Mouse (Mus musculus) layer of hippocampus, adult 18-20 months (tissue): ENCODE results near the gene Zic4. TPM values are rescaled to one million over a fixed set of nuclear protein-coding genes. Genes with fewer than 3 reads are reported as not detected.

ENCODE experiments used
- DNase-seq, 2 experiments: peaks; one replicate each; pipeline ENCODE4 v3.0.0; 2022; ENCODE audit warnings: low spot score in 2 of 2
- total RNA-seq, 2 experiments: library from RNA; stranded (reverse); gene quantifications; 2 replicates each; pipeline ENCODE4 v1.2.3; 2021

Gene Zic4
- total RNA-seq, 2 experiments from 2014 or later: 1.4 to 4.1 TPM

DNA sequence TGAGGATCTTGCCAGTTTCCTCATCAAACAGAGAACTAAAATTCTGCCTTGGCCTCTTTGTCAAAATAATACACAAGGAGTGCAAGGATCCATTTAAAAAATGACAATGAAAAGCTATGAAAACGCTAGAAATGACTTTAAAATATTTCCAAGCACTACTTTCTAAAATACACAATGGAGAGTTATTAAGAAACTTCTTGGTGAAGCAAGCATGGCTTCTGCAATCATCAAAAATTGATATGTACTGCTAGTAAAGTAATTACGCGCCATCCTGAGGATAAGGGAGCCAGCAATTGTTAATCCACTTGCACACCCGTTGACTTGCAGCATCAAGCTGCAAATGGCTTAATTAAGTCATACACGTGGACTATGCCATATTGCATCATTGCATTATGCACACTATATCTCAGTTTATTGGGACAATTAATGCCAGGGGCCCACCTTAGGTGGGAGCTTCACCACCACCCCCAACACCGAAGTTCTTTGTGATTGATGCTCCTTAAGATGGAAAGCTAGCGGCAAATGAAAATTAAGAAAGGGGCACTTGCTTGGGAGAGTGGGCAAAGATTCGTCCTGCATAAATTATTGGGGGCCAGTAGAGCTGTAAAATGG, 38.4 kb downstream of the Zic4 start:
- no peak for DNase-seq

- no peak for DNase-seq
These were observed 39.3 kb downstream of the Zic4 start for GRCm38 (mm10) chr9:91401471-91401870.

GRCm38 (mm10) chr9:91404229-91404628, 42.0 kb downstream of the Zic4 start:
- DNase-seq: no peak

DNA sequence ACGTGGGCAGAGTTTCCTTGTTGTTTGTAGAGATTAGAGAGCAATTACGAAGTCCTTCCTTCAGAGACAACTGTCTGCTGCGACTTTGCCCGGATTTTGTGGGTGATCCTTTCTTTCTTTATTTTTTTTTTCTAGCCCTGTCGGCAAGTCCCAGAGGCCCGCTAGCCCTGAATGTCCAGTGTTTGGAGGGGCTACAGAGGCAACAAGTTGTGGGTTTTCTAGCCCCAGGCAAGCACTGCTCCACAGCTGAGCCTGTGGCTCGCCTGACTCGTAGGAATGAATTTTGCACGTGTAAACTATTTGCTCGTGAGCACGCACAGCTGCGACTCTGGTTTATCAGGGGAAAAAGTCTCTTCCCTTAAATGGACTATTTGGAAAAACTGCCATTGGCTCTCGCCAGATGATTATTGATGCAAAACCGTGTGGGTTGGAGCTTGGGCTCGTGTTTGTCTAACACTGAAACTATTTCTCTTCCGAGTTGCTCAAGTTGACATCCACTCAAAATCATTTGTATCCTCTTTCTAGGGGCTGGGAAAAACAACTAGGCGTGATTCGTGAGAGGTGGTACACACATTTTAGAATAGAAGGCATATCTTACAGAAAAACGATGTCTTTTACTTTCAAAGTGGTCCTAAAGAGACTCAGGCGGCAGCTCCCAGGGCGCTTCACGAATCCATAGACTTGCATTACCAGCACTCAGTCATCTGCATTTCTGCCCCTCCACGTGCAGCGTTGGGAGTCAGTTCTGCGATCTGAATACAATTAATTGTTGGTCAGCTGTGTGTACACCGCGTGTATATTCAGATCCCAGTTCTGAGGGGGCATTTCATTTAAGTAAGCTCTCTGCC, 42.9 kb downstream of the Zic4 start:
- no peak for DNase-seq

- DNase-seq: no peak
These were observed 43.6 kb downstream of the Zic4 start for GRCm38 (mm10) chr9:91405753-91406178.

DNA sequence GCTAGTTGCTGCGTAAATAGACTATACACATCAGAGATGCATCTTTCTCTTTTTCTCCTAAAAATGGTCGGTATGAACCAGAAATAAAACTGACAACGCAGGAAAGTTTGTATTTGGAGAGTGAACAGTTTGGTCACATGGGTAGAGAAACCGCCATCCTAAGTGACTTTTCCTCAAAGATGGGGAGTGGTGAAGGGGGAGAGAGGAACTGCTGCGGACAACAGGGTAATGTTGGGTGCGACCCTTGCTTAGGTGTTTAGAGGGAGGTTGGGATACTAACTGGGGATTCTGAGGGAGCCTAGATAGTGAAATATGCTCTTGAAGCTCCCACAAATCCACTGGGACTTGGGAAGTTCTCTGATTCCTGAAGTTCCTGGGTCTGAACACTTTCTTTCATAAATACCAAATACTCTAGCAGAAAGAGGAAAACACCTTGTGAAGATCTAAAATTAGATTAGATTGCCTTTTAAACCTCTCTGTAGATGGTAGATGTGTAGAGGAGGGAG, 44.1 kb downstream of the Zic4 start:
- no peak for DNase-seq

DNA sequence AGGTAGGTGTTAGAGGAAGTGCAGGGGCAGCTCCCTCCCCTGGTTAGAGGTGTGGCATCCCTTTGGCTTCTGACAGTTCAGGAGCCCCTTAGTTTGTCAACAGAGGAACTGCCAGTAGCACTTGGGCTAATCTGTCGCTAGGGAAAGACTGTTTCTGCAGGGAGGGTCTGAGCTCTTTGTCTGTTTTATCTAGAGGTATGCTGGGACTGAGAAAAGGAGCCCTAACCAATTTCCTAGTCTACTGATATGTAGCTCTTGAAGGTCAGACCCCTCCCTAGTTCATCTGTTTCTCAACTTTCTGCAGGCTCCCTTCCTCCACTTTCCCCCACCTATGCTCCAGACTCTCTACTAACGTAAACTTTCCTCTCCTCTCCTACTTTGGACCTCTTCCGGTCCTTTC, 47.6 kb downstream of the Zic4 start:
- DNase-seq: no peak

DNA sequence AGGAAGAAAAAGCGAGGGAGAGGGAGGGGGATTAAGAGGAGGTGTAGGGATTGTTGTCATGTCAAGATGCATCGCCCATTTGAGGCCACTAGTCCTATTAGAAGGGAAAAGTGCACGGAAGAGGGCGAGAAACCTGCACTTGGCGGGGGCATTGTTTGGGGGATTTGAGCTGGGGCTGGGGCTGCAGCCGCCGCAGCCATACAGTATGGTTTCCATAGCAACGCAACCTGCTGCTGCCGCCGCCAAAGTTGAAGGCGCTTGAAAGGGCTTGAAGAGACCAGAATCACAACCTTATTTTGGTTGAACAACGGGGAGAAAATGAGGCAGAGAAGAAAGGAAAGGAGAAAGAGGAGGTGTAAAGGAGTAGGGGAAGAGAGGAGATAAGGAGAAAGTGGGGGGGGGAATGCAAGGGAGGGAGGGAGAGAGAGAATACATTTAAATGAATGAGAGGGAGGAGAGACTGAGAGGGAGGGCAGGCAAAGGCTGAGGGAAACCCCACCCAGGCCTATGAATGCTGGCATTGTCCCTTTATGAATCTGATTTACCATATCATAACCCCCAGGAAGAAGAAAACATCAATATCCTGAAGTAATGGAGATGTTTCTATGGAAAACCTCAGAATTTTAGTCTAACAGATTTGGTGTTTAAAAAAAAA, 51.9 kb downstream of the Zic4 start:
- no peak for DNase-seq

GRCm38 (mm10) chr9:91420441-91420840, 58.2 kb downstream of the Zic4 start:
- DNase-seq: no peak

Other genes with a start within 250 kb of the Zic4 start
- 10 to 100 TPM; 10.1 to 10.3 TPM for gene Zic1, start 3.4 kb downstream of the Zic4 start, total RNA-seq